Mouse (Mus musculus) lung, adult 18-20 months (tissue): ENCODE measurements around the gene Mrpl14.

Experiments used
- DNase-seq, 2 experiments: peaks; one replicate each; pipeline ENCODE4 v3.0.0; 2022; ENCODE audit warnings: mixed read lengths in 2 of 2

Gene Mrpl14

GRCm38 (mm10) chr17:45689120-45689519 lies 3.0 kb downstream of the Mrpl14 start:
- peak; percentile 37 to 62 for DNase-seq

GRCm38 (mm10) chr17:45690044-45690443 lies 3.9 kb downstream of the Mrpl14 start:
- DNase-seq = peak in 1 of 2 experiments; percentile 41

- DNase-seq = no peak
Measured at GRCm38 (mm10) chr17:45692159-45692558, 6.0 kb downstream of the Mrpl14 start.

DNA sequence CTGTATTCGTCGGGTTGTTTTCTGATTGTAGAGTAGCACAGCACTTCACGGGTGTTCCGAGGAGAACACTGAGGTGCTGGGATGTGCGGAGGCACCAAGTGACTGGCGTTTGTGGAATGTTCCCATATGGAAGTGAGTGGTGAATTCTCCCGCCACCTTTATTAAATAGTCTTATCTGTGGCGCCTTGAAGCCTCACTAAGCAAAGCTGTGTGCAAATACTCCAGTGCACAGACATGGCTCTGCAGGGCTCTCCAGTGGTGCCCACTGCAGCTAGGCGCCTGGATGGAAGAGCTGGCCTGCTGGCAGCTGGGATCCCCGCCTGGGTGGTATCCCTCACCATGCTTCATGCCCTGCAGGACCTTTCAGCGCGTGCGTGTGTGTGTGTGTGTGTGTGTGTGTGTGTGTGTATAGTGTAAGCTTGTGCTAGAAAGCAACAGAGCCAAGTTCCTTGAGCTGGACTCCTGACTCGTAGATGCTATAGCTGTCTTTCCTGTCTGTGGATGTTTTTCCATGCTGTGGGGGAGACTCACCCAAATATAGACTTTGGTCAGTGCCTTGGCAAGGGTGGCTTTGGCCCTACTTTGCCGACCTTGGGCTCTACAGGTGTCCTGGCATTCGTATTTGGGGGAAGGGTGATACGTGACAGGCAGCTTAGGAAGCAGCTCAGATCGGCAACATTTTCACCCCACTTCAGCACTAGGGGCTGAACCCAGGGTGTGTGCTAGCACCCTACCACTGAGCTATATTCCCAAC lies 7.9 kb downstream of the Mrpl14 start:
- DNase-seq = peak; percentile 43 to 65

DNA sequence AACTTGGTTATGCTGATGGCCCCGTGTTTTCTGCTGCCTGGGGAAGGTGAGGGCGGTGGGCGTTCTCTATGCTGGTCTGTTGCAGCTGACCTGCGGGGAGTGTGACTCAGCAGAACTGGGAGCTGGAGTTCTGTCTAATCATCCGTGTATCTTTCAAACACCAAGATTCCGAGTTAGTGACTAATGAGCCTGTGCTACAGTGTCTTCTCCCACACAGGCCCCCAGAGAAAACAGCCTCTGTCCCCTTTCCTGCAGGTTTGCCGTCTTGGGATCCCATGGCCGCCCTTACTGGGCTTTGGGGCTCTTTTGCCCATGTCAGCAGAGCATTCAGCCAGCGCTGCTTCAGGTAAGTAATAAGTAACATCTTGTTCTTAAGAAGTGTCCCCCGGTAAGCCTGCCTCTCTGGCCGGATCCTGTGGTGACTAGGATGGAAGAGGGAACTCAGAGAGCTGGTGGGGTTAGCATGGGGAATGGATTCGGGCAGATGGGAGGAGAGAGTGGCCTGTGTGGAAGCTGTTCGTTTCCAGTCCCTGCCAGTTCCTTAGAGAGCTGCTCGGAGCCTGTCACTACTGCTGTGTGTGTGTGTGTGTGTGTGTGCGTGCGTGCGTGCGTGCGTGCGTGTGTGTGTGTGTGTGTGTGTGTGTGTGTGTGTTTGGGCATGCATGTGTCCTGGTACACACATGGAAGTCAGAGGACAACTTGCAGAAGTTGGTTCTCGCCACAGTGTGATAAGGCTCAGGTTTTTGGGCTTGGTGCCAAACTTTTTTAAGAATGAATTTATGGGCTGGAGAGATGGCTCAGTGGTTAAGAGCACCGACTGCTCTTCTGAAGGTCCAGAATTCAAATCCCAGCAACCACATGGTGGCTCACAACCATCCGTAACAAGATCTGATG lies 9.4 kb downstream of the Mrpl14 start:
- peak; percentile 28 to 31 for DNase-seq

DNA sequence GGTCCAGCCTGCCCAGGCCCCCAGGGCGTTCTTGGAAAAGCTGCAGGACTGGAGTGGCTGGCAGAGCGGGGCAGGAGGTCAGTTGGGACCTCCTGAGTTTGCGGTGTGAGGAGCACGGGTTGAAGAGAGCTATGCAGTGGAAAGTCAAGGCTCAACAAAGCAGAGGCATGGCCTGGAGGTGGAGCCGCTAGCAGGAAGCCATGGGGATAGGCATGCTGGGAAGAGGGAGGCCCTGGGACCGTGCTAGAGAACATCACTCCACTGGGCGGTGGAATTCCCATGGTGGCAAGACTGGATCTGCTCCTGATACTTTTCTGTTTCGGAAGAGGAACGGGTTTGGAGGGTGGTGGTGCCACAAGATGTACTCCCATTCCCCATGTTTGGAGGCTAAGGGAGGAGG lies 10.9 kb downstream of the Mrpl14 start:
- no peak for DNase-seq

- DNase-seq = no peak
Measured at GRCm38 (mm10) chr17:45698368-45698767, 12.2 kb downstream of the Mrpl14 start.

- DNase-seq = peak in 1 of 2 experiments; percentile 24
Measured at GRCm38 (mm10) chr17:45699039-45699740, 13.1 kb downstream of the Mrpl14 start.

- DNase-seq = peak; percentile 79 to 84
Measured at GRCm38 (mm10) chr17:45700496-45701235, 14.5 kb downstream of the Mrpl14 start.

- no peak for DNase-seq
Measured at GRCm38 (mm10) chr17:45701236-45701591, 15.1 kb downstream of the Mrpl14 start.

DNA sequence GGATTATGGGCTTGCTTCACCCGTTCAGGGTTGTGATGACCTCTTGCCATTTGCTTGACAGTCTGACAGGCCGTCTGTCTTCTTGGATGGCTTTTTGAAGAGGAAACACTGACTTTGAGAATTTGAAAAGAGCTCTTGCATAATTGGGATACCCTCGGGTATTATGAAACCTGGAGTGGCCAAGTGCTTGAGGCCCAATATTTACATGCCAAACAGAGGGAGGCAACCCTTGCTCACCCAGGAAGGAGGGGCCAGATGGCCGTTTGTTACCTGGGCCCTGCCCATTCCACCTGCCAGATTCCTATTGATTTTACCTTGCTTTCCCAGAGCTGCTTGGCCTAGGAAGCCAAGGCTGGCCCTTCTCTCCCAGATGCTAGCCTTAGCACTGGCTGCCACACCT lies 16.1 kb downstream of the Mrpl14 start:
- peak; percentile 84 to 88 for DNase-seq

GRCm38 (mm10) chr17:45703187-45703586 lies 17.1 kb downstream of the Mrpl14 start:
- DNase-seq = no peak

DNA sequence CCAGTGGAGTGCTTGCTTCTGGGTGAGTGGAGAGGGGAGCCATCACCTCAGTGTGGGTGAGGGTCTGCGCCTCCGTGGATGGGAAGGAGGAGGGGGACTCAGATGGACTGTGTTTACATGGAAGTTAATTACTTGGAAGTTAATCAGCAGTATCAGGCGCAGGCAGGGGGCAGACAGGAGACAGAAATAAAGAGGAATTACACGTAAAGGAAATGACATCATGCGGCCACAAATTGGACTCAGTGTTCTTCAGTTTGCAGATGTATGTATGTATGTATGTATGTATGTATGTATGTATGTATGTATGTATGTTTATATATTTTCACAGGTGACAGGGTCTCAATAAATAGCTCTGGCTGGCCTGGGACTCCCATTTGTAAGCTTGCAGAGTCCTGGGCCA lies 20.7 kb downstream of the Mrpl14 start:
- DNase-seq = no peak

- DNase-seq = no peak
Measured at GRCm38 (mm10) chr17:45707376-45707775, 21.3 kb downstream of the Mrpl14 start.

DNA sequence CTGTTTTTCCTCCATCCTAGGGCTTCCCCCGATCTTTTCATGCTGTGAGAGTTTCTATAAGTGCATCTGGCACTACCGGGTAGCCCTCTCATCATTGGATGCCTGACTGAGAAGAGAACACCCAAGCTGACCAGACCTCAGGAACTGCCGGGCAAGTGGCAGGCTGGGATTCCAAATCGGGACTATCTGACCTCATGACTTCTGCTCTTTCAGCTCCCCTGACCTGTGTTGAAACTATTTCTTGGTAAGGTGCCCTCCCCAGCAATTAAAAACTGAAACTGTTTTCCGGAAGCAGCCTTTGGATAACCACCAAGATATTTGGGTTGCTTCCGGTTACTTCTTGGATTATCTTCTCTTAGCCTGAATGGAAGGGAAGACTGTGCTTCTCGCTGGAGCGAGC lies 22.1 kb downstream of the Mrpl14 start:
- no peak for DNase-seq

- no peak for DNase-seq
Measured at GRCm38 (mm10) chr17:45709829-45710228, 23.7 kb downstream of the Mrpl14 start.

GRCm38 (mm10) chr17:45710407-45710806 lies 24.3 kb downstream of the Mrpl14 start:
- DNase-seq = no peak

DNA sequence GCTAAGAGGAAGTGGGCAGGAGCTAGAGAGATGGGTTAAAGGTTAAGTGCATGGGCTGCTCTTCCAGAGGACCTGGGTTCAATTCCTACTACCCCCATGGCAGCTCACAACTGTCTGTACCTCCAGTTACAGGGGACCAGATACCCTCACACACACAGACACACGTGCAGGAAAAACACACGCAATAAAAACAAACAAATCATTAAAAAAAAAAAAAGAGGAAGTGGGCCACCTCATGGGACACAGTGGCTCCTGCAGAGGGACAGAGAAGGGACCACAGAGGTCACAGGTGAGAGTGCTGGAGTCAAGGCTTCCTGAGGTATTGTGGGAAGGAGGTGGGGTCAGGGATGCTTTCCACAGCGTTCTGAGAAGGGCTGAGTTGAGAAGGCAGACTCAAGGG lies 25.4 kb downstream of the Mrpl14 start:
- DNase-seq = no peak

DNA sequence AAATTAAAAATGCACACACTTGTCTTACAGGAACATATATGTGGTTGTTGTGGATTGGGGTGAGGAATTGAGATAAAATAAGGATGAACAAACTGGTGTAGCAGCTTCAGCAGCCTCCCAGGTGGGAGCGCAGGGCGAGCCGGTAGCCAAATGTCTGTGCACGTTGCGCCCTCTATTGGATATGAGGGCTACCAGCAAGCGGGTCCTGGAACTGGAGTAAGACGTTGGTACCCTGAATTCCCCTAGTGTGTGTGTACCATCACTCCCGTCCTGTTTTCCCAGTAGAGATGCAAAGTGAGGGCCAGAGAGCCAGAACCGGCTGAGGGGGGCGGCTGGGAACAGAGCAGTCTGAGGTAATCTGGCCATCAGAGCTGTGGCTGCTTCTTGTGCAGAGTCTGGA lies 32.2 kb downstream of the Mrpl14 start:
- DNase-seq = peak; percentile 70 to 75

GRCm38 (mm10) chr17:45723732-45724573 lies 37.8 kb downstream of the Mrpl14 start:
- peak; percentile 72 to 79 for DNase-seq

DNA sequence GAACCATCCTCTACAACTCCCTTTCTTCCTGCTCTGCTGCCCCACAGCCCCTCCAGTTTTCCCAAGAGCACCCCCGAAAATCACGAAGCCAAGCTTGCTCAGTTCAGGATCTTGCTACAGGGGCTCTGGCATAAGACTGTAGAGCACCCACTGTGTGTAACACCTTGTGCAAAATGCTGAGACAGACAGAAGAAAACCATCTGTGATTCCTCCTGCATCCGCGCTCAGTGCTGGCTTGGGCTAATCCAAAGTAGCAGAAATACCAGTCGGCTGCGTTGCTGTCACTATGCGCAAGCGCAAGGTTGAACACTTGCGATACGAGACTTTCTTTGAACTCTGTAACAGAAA lies 38.4 kb downstream of the Mrpl14 start:
- DNase-seq = no peak

- DNase-seq = peak; percentile 54 to 76
Measured at GRCm38 (mm10) chr17:45726249-45726648, 40.1 kb downstream of the Mrpl14 start.
